Mouse (Mus musculus): Measurements from ENCODE around the gene Sel1l. TPM values are rescaled to one million over a fixed set of nuclear protein-coding genes. Genes with fewer than 3 reads are reported as not detected.
"Not testable (repeated sequence)": the region's sequence is repeated elsewhere in the genome, so short reads cannot be mapped to it uniquely, and the experiment has no call there.

Sel1l gene
- total RNA-seq, 2 experiments from 2014 or later: 64.8 to 66.3 TPM

- ATAC-seq (ENCODE audit: poor library complexity, severe bottlenecking): no peak
Observed at GRCm38 (mm10) chr12:91820461-91820860, 28.5 kb downstream of the Sel1l start.

GRCm38 (mm10) chr12:91818726-91819125, 30.2 kb downstream of the Sel1l start:
- ATAC-seq (ENCODE audit: poor library complexity, severe bottlenecking): no peak

DNA sequence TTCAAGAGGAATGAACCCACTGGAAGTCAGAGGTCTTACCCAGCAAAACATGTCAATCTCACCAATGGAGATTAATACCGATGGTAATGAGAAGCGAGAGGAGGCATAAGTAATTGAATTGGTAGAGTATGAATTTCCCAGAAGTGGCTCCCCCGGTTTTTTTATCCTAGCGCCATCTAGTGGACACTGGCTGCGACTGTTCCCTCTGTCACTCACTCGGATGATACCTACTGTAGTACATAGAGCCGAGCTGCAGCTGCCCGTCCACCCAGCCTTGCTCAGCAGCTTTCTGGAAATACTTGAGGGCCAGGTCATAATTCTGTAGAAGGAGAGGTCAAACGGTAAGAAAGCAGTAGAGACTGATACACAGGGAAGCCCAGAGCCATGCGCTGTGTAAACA, 33.0 kb downstream of the Sel1l start:
- peak; percentile 89 for ATAC-seq (ENCODE audit: poor library complexity, severe bottlenecking)

GRCm38 (mm10) chr12:91815552-91815951, 33.4 kb downstream of the Sel1l start:
- no peak for ATAC-seq (ENCODE audit: poor library complexity, severe bottlenecking)

DNA sequence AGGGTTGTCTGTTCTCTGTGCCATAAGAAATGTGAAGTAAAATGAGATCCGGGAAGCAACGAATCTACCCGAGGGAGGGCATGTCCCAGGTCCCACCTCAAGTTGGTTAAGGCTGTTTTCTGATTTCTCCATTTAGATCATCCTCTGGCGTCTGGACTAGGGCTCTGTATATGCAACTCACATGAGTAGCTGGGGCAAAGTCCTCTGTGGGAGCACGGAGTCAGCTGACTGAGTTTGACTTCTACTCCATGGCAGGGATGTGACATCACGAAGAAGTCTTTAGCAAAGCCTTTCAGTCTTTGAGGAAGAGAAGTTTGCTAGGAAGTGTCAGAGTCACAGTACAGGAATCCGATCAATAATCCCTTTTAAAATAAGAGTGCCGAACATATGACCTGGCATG, 40.0 kb downstream of the Sel1l start:
- no peak for ATAC-seq (ENCODE audit: poor library complexity, severe bottlenecking)

GRCm38 (mm10) chr12:91807761-91808160, 41.2 kb downstream of the Sel1l start:
- no peak for ATAC-seq (ENCODE audit: poor library complexity, severe bottlenecking)

DNA sequence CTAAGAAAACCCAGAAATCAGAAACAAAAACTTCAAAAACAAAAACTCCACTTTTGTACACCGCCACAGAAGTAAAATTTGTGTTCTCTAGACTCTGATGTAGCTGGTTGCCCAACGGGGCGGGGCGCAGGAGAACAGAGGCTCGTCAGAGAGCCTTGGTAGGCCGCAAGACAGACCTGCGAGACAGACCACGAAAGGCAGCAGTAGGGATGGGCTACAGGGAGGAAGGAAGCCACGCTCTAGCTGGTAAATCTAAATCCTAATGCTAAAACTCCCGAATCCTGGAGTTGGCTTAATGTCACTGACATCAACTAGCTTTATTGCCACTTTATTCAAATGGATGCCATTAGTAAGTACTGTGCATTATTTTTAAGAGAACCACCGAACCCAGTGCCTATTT, 41.9 kb downstream of the Sel1l start:
- 0 out of 2 replicates have a peak, but pooled peaks have one; percentile 17 for ATAC-seq (ENCODE audit: poor library complexity, severe bottlenecking)

DNA sequence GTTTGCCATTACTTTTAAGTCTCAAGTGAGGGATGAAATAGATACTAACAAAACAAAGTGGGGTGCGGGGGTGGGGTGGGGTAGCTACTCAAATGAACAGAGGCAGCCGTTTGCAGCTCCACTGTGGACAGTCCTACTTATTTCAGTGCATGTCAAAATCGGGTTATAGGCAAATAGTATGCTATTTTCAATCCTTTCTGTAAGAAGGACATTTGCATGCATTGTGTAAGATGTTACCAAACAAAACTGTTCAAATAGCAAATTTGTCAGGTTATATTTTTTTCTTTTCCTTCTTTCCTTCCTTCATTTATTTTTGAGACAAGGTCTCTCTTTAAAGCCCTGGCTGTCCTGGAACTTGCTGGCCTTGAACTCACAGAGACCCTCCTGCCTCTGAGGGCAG, 44.7 kb downstream of the Sel1l start:
- no peak for ATAC-seq (ENCODE audit: poor library complexity, severe bottlenecking)

- peak; percentile 52 for ATAC-seq (ENCODE audit: poor library complexity, severe bottlenecking)
Observed at GRCm38 (mm10) chr12:91803207-91803932, 45.6 kb downstream of the Sel1l start.

DNA sequence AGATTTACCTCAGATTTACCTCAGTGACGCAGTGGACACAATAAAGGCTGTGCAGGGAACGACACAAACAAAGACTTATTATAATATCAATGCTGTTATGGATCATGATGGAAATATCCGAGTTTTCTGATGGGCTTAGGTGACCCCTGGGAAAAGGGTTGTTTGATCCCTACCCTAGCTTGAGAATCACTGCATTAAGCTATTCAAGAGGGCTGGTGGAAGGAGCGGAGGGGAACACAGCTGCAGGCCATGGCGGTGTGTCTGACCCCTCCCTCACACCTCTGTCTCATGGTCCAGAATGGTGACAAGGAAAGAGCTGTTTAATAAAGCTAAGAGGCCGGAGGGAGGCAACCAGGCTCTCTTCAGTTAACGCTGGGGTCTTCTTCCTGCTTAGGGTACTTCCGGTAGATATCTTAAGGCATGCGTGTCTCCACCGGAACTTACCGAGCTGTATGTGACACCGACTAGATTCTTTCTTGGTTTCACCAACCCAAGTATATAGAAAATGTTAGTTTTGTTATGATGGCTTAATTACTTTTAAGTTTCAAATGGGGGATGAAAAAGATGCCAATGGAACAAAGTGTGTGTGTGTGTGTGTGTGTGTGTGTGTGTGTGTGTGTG, 46.3 kb downstream of the Sel1l start:
- ATAC-seq (ENCODE audit: poor library complexity, severe bottlenecking): no peak

- ATAC-seq (ENCODE audit: poor library complexity, severe bottlenecking): no peak
Observed at GRCm38 (mm10) chr12:91800861-91801385, 48.0 kb downstream of the Sel1l start.

DNA sequence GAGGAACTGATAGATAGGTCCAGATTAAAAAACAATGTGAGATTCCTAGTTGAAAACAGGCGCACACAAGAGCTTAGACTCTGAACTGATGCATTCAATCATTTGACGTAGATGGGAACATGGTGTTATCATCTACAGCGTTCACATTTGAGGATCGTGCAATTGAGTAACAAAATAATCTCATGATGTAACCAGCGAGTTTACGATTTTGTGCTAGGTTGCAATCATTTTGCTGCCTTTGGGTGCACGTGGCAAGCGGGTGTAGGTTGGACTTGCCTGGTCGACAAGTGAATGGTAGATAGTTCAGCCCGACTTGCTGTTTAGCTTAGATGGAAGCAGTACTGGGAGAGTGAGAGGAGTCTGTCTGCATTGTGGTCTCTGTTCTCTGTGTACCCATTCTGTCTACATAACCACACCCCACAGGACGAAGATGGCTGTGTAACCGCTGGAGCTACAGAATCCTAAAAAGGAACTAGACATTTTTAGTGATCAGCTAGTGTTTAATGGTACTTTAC, 49.1 kb downstream of the Sel1l start:
- ATAC-seq (ENCODE audit: poor library complexity, severe bottlenecking): peak; percentile 46

DNA sequence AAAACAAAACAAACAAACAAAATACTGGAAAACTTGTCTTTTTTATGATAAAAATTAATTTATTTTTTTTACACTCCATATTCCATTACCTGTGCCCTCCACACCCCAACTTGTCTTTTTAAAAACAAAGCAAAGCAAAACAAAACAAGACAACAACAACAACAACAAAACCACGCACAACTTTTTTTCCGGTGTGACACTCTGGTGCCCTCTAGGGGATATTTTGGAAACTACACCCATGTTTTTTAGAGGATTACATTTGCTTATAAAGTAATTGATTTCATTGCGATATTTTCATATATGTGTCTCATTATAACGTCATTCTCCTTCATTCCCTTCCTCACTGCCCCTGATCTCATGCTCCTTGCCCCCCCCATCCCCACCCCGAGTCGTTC, 49.6 kb downstream of the Sel1l start:
- peak; percentile 31; the same call in 1 of the 2 replicates for ATAC-seq (ENCODE audit: poor library complexity, severe bottlenecking)

DNA sequence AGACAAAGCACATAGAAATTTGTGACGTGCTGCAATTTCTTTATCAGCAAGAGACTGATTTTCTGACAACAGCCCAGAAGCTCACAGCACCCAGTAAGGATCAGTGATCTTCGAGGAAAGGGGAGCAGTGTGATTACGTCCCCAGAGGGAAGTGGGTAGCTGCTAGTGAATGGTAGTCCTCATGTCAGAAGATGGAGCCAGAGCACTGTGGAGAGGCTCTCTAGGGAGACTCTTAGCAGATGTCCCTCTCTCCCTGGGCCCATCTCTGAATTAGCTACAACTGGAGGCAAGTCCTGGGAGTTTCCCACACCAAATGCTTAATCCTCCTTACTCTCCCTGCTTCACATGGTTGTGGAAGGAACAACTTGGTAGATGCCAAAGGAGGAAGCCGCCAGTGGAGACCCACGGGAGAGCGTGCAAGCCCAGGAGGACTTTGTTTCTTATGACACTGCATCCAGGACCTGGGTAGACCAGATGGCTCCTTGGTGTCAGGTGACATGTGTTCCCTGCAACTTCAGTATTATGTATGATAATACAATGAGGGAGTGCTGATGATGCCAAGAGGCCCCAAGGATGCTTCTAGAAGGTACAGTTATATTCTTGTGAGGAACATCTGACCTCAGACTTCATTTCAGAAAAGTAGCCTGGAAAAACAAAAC, 50.1 kb downstream of the Sel1l start:
- ATAC-seq (ENCODE audit: poor library complexity, severe bottlenecking): 0 out of 2 replicates have a peak, but pooled peaks have one; percentile 32

DNA sequence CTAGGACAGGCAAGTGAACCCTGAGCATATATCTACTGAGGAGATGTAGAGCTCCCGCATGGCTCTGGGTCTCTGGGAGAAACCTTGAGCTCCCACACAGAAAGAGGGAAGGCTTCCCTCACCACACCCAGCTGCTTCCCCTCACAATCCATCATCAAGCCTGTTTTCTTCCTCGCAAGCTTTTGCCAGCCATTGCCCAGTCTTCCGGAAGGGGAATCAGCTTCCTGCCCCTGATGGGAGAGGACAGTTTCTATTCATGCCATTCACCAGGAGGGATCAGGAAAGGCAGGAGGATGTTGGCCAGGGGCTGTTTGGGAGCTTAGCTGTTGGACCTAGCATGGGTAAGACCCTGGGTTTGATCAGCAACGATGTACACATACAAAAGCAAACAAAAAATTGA, 52.2 kb downstream of the Sel1l start:
- ATAC-seq (ENCODE audit: poor library complexity, severe bottlenecking): no peak

DNA sequence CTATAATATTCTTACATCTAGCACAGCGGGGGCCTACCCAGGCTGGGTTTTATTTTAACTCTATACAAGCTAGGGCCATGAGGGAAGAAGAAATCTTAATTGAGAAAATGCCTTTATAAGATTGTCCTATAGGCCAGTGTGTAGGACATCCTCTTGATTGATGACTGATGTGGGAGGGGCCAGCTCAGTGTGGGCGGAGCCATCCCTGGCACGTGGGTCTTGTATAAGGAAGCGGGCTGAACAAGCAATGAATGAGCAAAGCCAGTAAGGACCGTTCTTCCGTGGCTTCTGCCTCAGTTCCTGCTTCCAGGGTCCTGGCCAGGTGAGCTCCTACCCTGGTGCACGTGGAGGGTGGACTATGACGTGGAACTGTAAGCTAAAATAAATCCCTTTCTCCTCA, 55.7 kb downstream of the Sel1l start:
- no peak for ATAC-seq (ENCODE audit: poor library complexity, severe bottlenecking)

- no peak for ATAC-seq (ENCODE audit: poor library complexity, severe bottlenecking)
Observed at GRCm38 (mm10) chr12:91791822-91792221, 57.1 kb downstream of the Sel1l start.

DNA sequence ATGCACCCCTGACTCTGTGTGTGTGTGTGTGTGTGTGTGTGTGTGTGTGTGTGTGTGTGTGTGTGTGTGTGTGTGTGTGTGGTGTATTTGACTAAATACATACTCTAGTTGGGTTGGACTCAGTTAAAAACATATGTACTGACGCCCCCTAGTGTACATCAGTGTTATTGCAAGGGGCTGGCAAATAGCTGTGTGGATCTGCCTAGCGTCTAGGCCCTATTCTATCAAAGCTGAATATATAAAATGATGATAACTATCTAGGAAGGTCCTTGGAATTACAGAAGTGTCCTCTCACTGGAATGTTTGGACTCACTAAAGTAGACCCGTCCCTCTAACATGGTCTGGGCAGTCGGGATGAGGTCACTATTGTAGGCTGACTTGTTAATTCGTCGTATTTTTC, 59.2 kb downstream of the Sel1l start:
- peak; percentile 89 for ATAC-seq (ENCODE audit: poor library complexity, severe bottlenecking)

DNA sequence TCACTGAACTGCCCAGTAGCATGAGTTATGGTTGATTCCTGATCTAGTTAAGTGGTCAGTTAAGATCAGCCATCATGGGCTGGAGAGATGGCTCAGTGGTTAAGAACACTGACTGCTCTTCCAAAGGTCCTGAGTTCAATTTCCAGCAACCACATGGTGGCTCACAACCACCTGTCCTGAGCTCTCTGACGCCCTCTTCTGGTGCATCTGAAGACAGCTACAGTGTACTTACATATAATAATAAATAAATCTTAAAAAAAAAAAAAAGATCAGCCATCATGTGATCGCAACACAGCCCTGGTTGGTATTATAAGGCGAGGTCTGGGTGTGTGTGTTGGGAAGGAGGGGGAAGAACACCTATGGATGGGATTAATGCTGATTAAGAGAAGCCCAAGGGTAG, 60.5 kb downstream of the Sel1l start:
- ATAC-seq (ENCODE audit: poor library complexity, severe bottlenecking): not testable (repeated sequence)

- no peak for ATAC-seq (ENCODE audit: poor library complexity, severe bottlenecking)
Observed at GRCm38 (mm10) chr12:91787959-91788437, 61.0 kb downstream of the Sel1l start, which contains the start of gene Ston2. Gene Ston2, minus strand, starts transcription at chr12:91788387.

- ATAC-seq (ENCODE audit: poor library complexity, severe bottlenecking): no peak
Observed at GRCm38 (mm10) chr12:91786355-91786754, 62.6 kb downstream of the Sel1l start.
